Mouse (Mus musculus) forebrain, embryonic 10.5 days (tissue): ENCODE measurements around the gene Spaca6. TPM values are rescaled to one million over a fixed set of nuclear protein-coding genes. Genes with fewer than 3 reads are reported as not detected.
"Not testable (repeated sequence)": the region's sequence is repeated elsewhere in the genome, so short reads cannot be mapped to it uniquely, and the experiment has no call there.

Experiments
- DNase-seq: peaks from one replicate; pipeline ENCODE4 v3.0.0-alpha.2; 2017; ENCODE audit warnings: low spot score; ENCODE audit errors: extremely low spot score
- H3K27ac ChIP-seq: fragments of 300-500 bp; sonication (generic); 2 replicates; pipeline ENCODE4 v1.5.1; 2016; ENCODE audit warnings: mild to moderate bottlenecking
- H3K27me3 ChIP-seq: fragments of 300-500 bp; sonication (generic); 2 replicates; pipeline ENCODE4 v1.6.1; 2016; ENCODE audit warnings: mild to moderate bottlenecking; ENCODE audit not compliant: poor library complexity, severe bottlenecking
- H3K36me3 ChIP-seq: fragments of 300-500 bp; sonication (generic); replicated peaks from 2 replicates; pipeline ENCODE4 v1.6.1; 2016; ENCODE audit warnings: mild to moderate bottlenecking, moderate library complexity
- H3K4me1 ChIP-seq: fragments of 300-500 bp; sonication (generic); 2 replicates; pipeline ENCODE4 v1.6.1; 2016
- H3K4me3 ChIP-seq: fragments of 300-500 bp; sonication (generic); 2 replicates; pipeline ENCODE4 v1.5.1; 2016; ENCODE audit warnings: mild to moderate bottlenecking, moderate library complexity
- H3K9me3 ChIP-seq: fragments of 300-500 bp; sonication (generic); 2 replicates; pipeline ENCODE4 v1.6.1; 2016; ENCODE audit warnings: mild to moderate bottlenecking, moderate library complexity
- WGBS: fragments of 180-500 bp; shearing (Covaris S2); methylation state at CpG from one replicate; pipeline ENCODE4 v1.1.7; 2016; 5-methylcytosine and 5-hydroxymethylcytosine counted together
- polyA plus RNA-seq: library from polyadenylated mRNA; unstranded; fragments of >200 nt; fragmentation: Nextera tagmentation; extraction: Ambion mirVana; gene quantifications from 2 replicates; pipeline ENCODE4 v1.2.1, GENCODE M21; 2016

Spaca6 gene
- polyA plus RNA-seq, 1 experiment from 2014 or later = 53.7 TPM

GRCm38 (mm10) chr17:17830731-17831130, 3.8 kb downstream of the Spaca6 start:
- 77% methylated on average over 7 of the region's 7 CpGs for WGBS
- no peak for DNase-seq
- H3K4me1 ChIP-seq = peaks cover 73% of the 10 kb centered on the region
- H3K27ac ChIP-seq = peak overlapping the region; percentile 98
- H3K36me3 ChIP-seq = peaks cover 58% of the 10 kb centered on the region
- H3K27me3 ChIP-seq = no peaks in the 10 kb centered on the region
- H3K9me3 ChIP-seq = no peaks in the 10 kb centered on the region
- H3K4me3 ChIP-seq = peak overlapping the region; percentile 77

- Histone ChIP-seq H3K27ac (no peak overlapping the region), H3K9me3 (no peaks in the 10 kb centered on the region), H3K36me3 (peaks cover 90% of the 10 kb centered on the region), H3K4me1 (peaks cover 83% of the 10 kb centered on the region), H3K27me3 (no peaks in the 10 kb centered on the region), H3K4me3 (no peak overlapping the region)
- 38% methylated on average over 1 of the region's 1 CpGs for whole genome bisulfite sequencing
- DNase-seq = no peak
These were observed 7.9 kb downstream of the Spaca6 start for GRCm38 (mm10) chr17:17834896-17835295.

- H3K4me1 ChIP-seq = peaks cover 71% of the 10 kb centered on the region
- no peak overlapping the region for H3K4me3 ChIP-seq
- no peak overlapping the region for H3K27ac ChIP-seq
- H3K9me3 ChIP-seq = no peaks in the 10 kb centered on the region
- DNase-seq = no peak
- WGBS = 83% methylated on average over 5 of the region's 5 CpGs
- no peaks in the 10 kb centered on the region for H3K27me3 ChIP-seq
- H3K36me3 ChIP-seq = peaks cover 90% of the 10 kb centered on the region
These were observed 9.1 kb downstream of the Spaca6 start for GRCm38 (mm10) chr17:17836101-17836500.

GRCm38 (mm10) chr17:17837426-17837825, 10.5 kb downstream of the Spaca6 start:
- no peaks in the 10 kb centered on the region for H3K27me3 ChIP-seq
- peak overlapping the region; percentile 86 for H3K27ac ChIP-seq
- no peaks in the 10 kb centered on the region for H3K9me3 ChIP-seq
- no peak for DNase-seq
- H3K36me3 ChIP-seq = peaks cover 85% of the 10 kb centered on the region
- 7% methylated on average over 13 of the region's 13 CpGs for WGBS
- H3K4me3 ChIP-seq = peak overlapping the region; percentile 58
- H3K4me1 ChIP-seq = peaks cover 58% of the 10 kb centered on the region

GRCm38 (mm10) chr17:17837919-17838701, 11.2 kb downstream of the Spaca6 start:
- Histone ChIP-seq H3K4me1 (peaks cover 55% of the 10 kb centered on the region), H3K4me3 (peak overlapping the region; percentile 58), H3K9me3 (no peaks in the 10 kb centered on the region), H3K27me3 (no peaks in the 10 kb centered on the region), H3K27ac (peak overlapping the region; percentile 86), H3K36me3 (peaks cover 85% of the 10 kb centered on the region)
- under 1% methylated on average over 43 of the region's 43 CpGs for WGBS
- peak; percentile 88 for DNase-seq

GRCm38 (mm10) chr17:17839276-17839675, 12.3 kb downstream of the Spaca6 start:
- no peaks in the 10 kb centered on the region for H3K9me3 ChIP-seq
- peaks cover 81% of the 10 kb centered on the region for H3K36me3 ChIP-seq
- WGBS = 91% methylated on average over 2 of the region's 2 CpGs

GRCm38 (mm10) chr17:17840796-17841195, 13.8 kb downstream of the Spaca6 start:
- no peaks in the 10 kb centered on the region for H3K9me3 ChIP-seq
- no peak for DNase-seq
- peaks cover 31% of the 10 kb centered on the region for H3K4me1 ChIP-seq
- H3K4me3 ChIP-seq = no peak overlapping the region
- H3K27ac ChIP-seq = no peak overlapping the region
- peaks cover 67% of the 10 kb centered on the region for H3K36me3 ChIP-seq
- H3K27me3 ChIP-seq = no peaks in the 10 kb centered on the region
- 92% methylated on average over 7 of the region's 7 CpGs for WGBS

More at GRCm38 (mm10) chr17:17839276-17839675, 12.3 kb downstream of the Spaca6 start:
- Histone ChIP-seq H3K4me1 (peaks cover 46% of the 10 kb centered on the region), H3K27ac (no peak overlapping the region), H3K4me3 (no peak overlapping the region), H3K27me3 (no peaks in the 10 kb centered on the region)
- no peak for DNase-seq

- H3K27me3 ChIP-seq = peaks cover 9% of the 10 kb centered on the region
- peaks cover 2% of the 10 kb centered on the region for H3K4me1 ChIP-seq
- H3K9me3 ChIP-seq = no peaks in the 10 kb centered on the region
- 76% methylated on average over 27 of the region's 27 CpGs for WGBS
- peaks cover 52% of the 10 kb centered on the region for H3K36me3 ChIP-seq
- peak overlapping the region; percentile 15; the same call in 1 of the 2 replicates for H3K27ac ChIP-seq
- H3K4me3 ChIP-seq = no peak overlapping the region
- DNase-seq = no peak
These were observed 16.7 kb downstream of the Spaca6 start for GRCm38 (mm10) chr17:17843534-17844261.

GRCm38 (mm10) chr17:17844606-17845005, 17.6 kb downstream of the Spaca6 start:
- WGBS = 86% methylated on average over 3 of the region's 3 CpGs
- DNase-seq, H3K4me1 ChIP-seq, H3K4me3 ChIP-seq, H3K9me3 ChIP-seq, H3K27ac ChIP-seq: not testable (repeated sequence)
- Histone ChIP-seq H3K36me3 (peaks cover 46% of the 10 kb centered on the region), H3K27me3 (peaks cover 17% of the 10 kb centered on the region)

GRCm38 (mm10) chr17:17845187-17846027, 18.4 kb downstream of the Spaca6 start:
- H3K4me3 ChIP-seq = no peak overlapping the region
- no peaks in the 10 kb centered on the region for H3K9me3 ChIP-seq
- H3K27ac ChIP-seq = no peak overlapping the region
- DNase-seq = no peak
- H3K4me1 ChIP-seq = peaks cover 8% of the 10 kb centered on the region
- peaks cover 39% of the 10 kb centered on the region for H3K36me3 ChIP-seq
- 72% methylated on average over 10 of the region's 10 CpGs for WGBS
- H3K27me3 ChIP-seq = peaks cover 25% of the 10 kb centered on the region

GRCm38 (mm10) chr17:17848988-17849387, 22.0 kb downstream of the Spaca6 start:
- WGBS = 81% methylated on average over 2 of the region's 2 CpGs
- no peak for DNase-seq
- Histone ChIP-seq H3K4me3 (no peak overlapping the region), H3K9me3 (no peaks in the 10 kb centered on the region), H3K27me3 (peaks cover 39% of the 10 kb centered on the region), H3K36me3 (peaks cover 9% of the 10 kb centered on the region; the same call in 1 of the 2 replicates), H3K27ac (no peak overlapping the region), H3K4me1 (peaks cover 8% of the 10 kb centered on the region)

- DNase-seq = no peak
- H3K9me3 ChIP-seq = no peaks in the 10 kb centered on the region
- no peak overlapping the region for H3K27ac ChIP-seq
- H3K4me3 ChIP-seq = peak overlapping the region; percentile 20
- H3K27me3 ChIP-seq = peaks cover 39% of the 10 kb centered on the region
- WGBS = 14% methylated on average over 55 of the region's 55 CpGs
- H3K4me1 ChIP-seq = peaks cover 11% of the 10 kb centered on the region
- H3K36me3 ChIP-seq = peaks cover 9% of the 10 kb centered on the region; the same call in 1 of the 2 replicates
These were observed 23.2 kb downstream of the Spaca6 start for GRCm38 (mm10) chr17:17849906-17850712.
